In genomic region chr13:55450511-55450980, GRCm38 (mm10) we compare ENCODE assay signal across 9 mouse cellular contexts. TPM values are rescaled to one million over a fixed set of nuclear protein-coding genes. Genes with fewer than 3 reads are reported as not detected.
DNase-seq lines count a peak whose midpoint lies in the region.
"Had no signal": no experiment of that assay in that cellular context is flagged by ENCODE, and none has a peak within 500 bp of the region (broad histone marks: within the 10 kb centered on the region; RNA-seq: fewer than 3 reads in every experiment).

No protein-coding gene starts in this region.

- intact Hi-C loops in heart, postnatal 25 days (cut with DNase I): no loop called here

- peak; percentile 33 to 51 for DNase-seq in frontal cortex, postnatal 36 days (ENCODE audit: low spot score in 2 of 2)
- no peak for DNase-seq in frontal cortex, postnatal 10 days (ENCODE audit: low spot score in 2 of 2)
- DNase-seq in thymus, postnatal 14 days: peak; percentile 14
- DNase-seq in thymus, postnatal 25 days: no peak
- DNase-seq in heart, postnatal 25 days (ENCODE audit: low spot score): peak; percentile 70
- DNase-seq in T-cell, adult 2 months (ENCODE audit: low spot score): no peak
- DNase-seq in embryo, embryonic 11 days: no peak
- no peak for DNase-seq in thymus, postnatal 10 days (ENCODE audit: low spot score in 2 of 2)
- DNase-seq: lung, embryonic 14.5 days had no signal

RNA-seq across cellular contexts. Expression of gene Grk6, which starts 5.7 kb away (rescaled TPM):
- total RNA-seq in heart, postnatal 25 days (2021): 10 to 100 TPM; 17.5 to 18.6 TPM

RNA-seq across cellular contexts. Expression of gene Prr7, which starts 13.5 kb away (rescaled TPM):
- 1 to 10 TPM in 1 of 2 experiments, under 1 TPM in 1; 0.56 to 1.2 TPM for total RNA-seq in heart, postnatal 25 days (2021)

RNA-seq across cellular contexts. Expression of gene F12, which starts 24.0 kb away (rescaled TPM):
- not detected for total RNA-seq in heart, postnatal 25 days (2021)

RNA-seq across cellular contexts. Expression of gene Pfn3, which starts 35.5 kb away (rescaled TPM):
- not detected for total RNA-seq in heart, postnatal 25 days (2021)

RNA-seq across cellular contexts. Expression of gene Dbn1, which starts 37.4 kb away (rescaled TPM):
- total RNA-seq in heart, postnatal 25 days (2021): 10 to 100 TPM; 10.6 to 10.8 TPM

Comparison
In these comparisons a context has a peak if more than half of its experiments do, and no peak if none do; other contexts are left out.
1. DNase-seq: peak in frontal cortex, postnatal 36 days (2 of 2), thymus, postnatal 14 days (single experiment) and heart, postnatal 25 days (single experiment); none in frontal cortex, postnatal 10 days (0 of 2), thymus, postnatal 25 days (single experiment), T-cell, adult 2 months (single experiment), embryo, embryonic 11 days (single experiment) and thymus, postnatal 10 days (0 of 2).